Mouse (Mus musculus): ENCODE data around the gene Lars2.
"Not testable (repeated sequence)": the region's sequence is repeated elsewhere in the genome, so short reads cannot be mapped to it uniquely, and the experiment has no call there.

Lars2 gene

GRCm38 (mm10) chr9:123366708-123367385 lies at the start of gene Lars2:
TSS of gene Lars2 (plus strand) at chr9:123366927.
- peak; percentile 92 for DNase-seq (ENCODE audit: low spot score)

GRCm38 (mm10) chr9:123326106-123326505 lies 40.6 kb upstream of the Lars2 start:
- no peak for DNase-seq (ENCODE audit: low spot score)

GRCm38 (mm10) chr9:123328336-123328735 lies 38.4 kb upstream of the Lars2 start:
- no peak for DNase-seq (ENCODE audit: low spot score)

GRCm38 (mm10) chr9:123329831-123330230 lies 36.9 kb upstream of the Lars2 start:
- no peak for DNase-seq (ENCODE audit: low spot score)

- not testable (repeated sequence) for DNase-seq (ENCODE audit: low spot score)
These were observed 36.5 kb upstream of the Lars2 start for GRCm38 (mm10) chr9:123330271-123330670.

- no peak for DNase-seq (ENCODE audit: low spot score)
These were observed 33.2 kb upstream of the Lars2 start for GRCm38 (mm10) chr9:123333479-123333878.

- DNase-seq (ENCODE audit: low spot score) = no peak
These were observed 31.6 kb upstream of the Lars2 start for GRCm38 (mm10) chr9:123335044-123335670.

GRCm38 (mm10) chr9:123339651-123340144 lies 27.0 kb upstream of the Lars2 start:
- DNase-seq (ENCODE audit: low spot score) = no peak

- DNase-seq (ENCODE audit: low spot score) = no peak
These were observed 25.5 kb upstream of the Lars2 start for GRCm38 (mm10) chr9:123341256-123341655.

- DNase-seq (ENCODE audit: low spot score) = no peak
These were observed 23.7 kb upstream of the Lars2 start for GRCm38 (mm10) chr9:123343069-123343468.

- not testable (repeated sequence) for DNase-seq (ENCODE audit: low spot score)
These were observed 17.4 kb upstream of the Lars2 start for GRCm38 (mm10) chr9:123349286-123349685.

- DNase-seq (ENCODE audit: low spot score) = no peak
These were observed 6.7 kb upstream of the Lars2 start for GRCm38 (mm10) chr9:123359981-123360380.

- DNase-seq (ENCODE audit: low spot score) = no peak
These were observed 1.4 kb upstream of the Lars2 start for GRCm38 (mm10) chr9:123365353-123365752.

GRCm38 (mm10) chr9:123365942-123366707 lies 602 bp upstream of the Lars2 start:
- DNase-seq (ENCODE audit: low spot score) = no peak

- DNase-seq (ENCODE audit: low spot score) = no peak
These were observed 909 bp downstream of the Lars2 start for GRCm38 (mm10) chr9:123367636-123368035.

GRCm38 (mm10) chr9:123382399-123382798 lies 15.7 kb downstream of the Lars2 start:
- DNase-seq (ENCODE audit: low spot score) = no peak

GRCm38 (mm10) chr9:123384696-123385095 lies 18.0 kb downstream of the Lars2 start:
- DNase-seq (ENCODE audit: low spot score) = no peak

- no peak for DNase-seq (ENCODE audit: low spot score)
These were observed 18.8 kb downstream of the Lars2 start for GRCm38 (mm10) chr9:123385352-123386198.

- no peak for DNase-seq (ENCODE audit: low spot score)
These were observed 19.6 kb downstream of the Lars2 start for GRCm38 (mm10) chr9:123386347-123386746.

GRCm38 (mm10) chr9:123388087-123389007 lies 21.6 kb downstream of the Lars2 start:
- not testable (repeated sequence) for DNase-seq (ENCODE audit: low spot score)

Measured in ovary, postnatal 36 days (tissue).